Mouse (Mus musculus): ENCODE measurements at regions not wholly inside any gene's neighbourhood (a gene's known extent, or its start where the extent isn't known, plus 50 kb on each side); places are given as distances from the start of the nearest gene placed in this dataset.
"Not testable (repeated sequence)": the region's sequence is repeated elsewhere in the genome, so short reads cannot be mapped to it uniquely, and the experiment has no call there.

DNA sequence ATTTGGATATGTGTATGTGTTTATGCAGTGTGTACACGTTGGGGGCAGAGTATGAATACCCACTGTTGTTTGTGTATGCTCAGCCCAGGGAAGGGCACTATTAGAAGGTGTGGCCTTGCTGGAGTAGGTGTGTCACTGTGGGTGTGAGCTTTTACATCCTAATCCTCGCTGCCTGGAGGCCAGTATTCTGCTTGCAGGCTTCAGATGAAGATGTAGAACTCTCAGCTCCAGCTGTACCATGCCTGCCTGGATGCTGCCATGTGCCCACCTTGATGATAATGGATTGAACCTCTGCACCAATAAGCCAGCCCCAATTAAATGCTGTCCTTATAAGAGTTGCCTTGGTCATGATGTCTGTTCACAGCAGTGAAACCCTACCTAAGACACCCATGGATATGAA is 155.4 kb downstream of the Enc1 start:
- not testable (repeated sequence) for DNase-seq (ENCODE audit: low read depth, low spot score)

- DNase-seq (ENCODE audit: low read depth, low spot score) = no peak
Observed at GRCm38 (mm10) chr13:97394756-97395454, 154.0 kb downstream of the Enc1 start.

GRCm38 (mm10) chr13:97394071-97394470 is 153.2 kb downstream of the Enc1 start:
- DNase-seq (ENCODE audit: low read depth, low spot score) = no peak

GRCm38 (mm10) chr13:97393456-97393855 is 152.6 kb downstream of the Enc1 start:
- DNase-seq (ENCODE audit: low read depth, low spot score) = no peak

- DNase-seq (ENCODE audit: low read depth, low spot score) = no peak
Observed at GRCm38 (mm10) chr13:97390449-97390930, 149.6 kb downstream of the Enc1 start.

DNA sequence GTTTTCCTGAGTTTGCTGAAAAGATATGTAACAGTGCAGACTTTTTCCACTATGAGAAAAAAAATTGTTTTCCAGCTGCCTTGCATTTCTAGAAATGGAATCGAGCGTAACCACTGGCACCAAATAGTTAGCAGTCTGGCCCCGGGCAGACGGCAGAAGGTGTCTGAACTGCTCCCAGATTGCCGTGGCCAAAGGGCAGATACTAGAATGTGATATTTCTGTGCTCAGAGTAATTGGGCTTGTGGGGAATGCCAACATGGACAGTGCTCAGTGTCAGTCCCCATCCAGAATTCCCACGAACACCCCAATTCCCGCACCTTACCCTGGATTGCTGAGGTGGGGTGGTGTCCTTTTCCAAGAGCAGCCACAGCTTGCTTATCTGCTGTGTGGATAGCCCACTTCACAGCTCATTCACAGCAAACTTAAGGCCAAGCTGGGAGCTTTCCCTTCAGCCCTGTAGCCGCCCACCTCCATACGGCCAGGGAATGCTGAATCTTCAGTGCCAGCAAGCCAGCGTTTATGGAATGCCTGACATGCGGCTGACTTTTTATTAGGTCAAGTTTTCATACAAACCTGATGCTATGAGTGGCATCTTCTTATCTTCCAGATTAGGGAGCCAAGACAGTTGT is 148.1 kb downstream of the Enc1 start:
- DNase-seq (ENCODE audit: low read depth, low spot score) = no peak

DNA sequence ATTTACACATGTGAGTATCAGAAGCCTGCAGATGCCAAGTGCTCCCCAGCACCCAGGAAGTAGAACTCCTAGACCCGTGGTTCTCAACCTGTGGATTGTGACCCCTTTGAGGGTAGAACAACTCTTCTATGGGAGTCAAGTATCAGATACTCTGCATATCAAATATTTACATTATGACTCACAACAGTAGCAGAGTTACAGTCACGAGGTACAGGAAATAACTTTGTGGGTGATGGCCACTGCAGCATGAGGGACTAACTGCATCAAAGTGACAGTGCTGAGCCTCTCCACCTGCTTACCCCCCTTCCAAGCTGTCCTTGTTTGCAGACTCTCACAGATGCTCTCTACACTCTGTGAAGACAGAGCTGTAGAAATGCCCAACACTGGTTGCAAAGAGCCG is 145.6 kb downstream of the Enc1 start:
- no peak for DNase-seq (ENCODE audit: low read depth, low spot score)

DNA sequence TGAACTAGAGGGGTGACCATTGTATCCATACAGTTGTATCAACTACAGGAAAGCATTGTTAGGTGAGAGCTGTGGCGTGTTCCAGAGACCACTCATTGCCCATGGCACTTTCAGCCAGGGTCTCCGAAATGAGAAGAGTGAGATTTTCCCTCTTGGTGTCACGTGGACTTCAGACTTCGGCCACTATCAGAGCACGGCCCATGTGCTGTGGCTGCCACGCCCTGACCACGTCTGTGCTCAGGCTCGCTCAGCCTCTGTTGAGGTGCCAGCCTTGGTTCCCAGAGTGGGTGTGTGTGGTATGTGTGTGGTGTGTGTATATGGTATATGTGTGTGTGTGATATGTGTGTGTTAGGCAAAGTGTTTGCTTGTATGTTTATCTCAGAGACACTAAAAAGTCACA is 144.6 kb downstream of the Enc1 start:
- DNase-seq (ENCODE audit: low read depth, low spot score) = no peak

DNA sequence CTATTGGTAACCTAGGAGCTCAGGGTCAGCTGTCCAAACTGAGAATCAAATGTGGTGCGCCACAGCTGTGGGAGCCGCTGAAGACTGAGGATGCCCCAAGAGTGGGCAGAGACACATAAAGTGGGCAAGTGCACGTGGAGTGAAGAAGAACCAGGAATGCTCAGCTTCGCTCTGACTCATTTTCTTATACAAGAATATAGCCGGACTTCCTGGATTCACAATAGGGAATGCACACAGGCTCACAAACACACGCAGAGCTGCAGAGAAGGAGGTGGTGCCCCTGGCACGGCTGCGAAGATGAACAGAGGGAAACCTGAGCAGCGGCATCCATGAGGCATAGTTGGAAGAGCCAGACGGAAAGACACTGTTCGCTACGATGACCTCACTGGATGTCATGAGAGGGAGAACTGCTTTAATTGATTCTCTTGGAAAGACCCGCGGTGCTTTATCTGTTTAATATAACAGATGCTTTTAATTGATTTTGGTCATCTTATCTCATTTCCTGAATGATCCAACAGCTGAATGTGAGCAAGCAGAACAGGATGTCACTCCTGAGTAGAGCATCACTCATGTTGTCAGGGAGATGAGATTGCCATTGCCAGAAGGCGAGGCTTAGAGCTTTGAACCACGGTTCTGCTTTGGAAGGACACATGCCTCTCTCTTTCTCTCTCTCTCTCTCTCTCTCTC is 143.3 kb downstream of the Enc1 start:
- no peak for DNase-seq (ENCODE audit: low read depth, low spot score)

- DNase-seq (ENCODE audit: low read depth, low spot score) = no peak
Observed at GRCm38 (mm10) chr13:97383351-97383750, 142.4 kb downstream of the Enc1 start.

- DNase-seq (ENCODE audit: low read depth, low spot score) = no peak
Observed at GRCm38 (mm10) chr13:97380366-97380765, 139.5 kb downstream of the Enc1 start.

DNA sequence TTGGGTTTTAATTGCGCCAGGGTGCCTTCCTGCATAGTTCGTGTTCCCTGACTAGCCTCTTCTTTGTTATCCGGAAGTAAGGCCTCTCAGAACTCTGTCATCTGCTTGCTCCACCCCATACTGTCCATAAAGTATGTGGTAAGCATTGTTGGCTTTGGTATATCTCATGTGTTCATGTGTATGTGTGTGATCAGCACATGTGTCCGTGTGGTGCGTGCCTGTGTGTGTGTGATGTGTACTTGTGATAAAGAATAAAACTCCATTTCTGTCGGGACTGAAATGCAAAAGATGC is 135.3 kb downstream of the Enc1 start:
- DNase-seq (ENCODE audit: low read depth, low spot score) = no peak

- no peak for DNase-seq (ENCODE audit: low read depth, low spot score)
Observed at GRCm38 (mm10) chr13:97375501-97376231, 134.8 kb downstream of the Enc1 start.

GRCm38 (mm10) chr13:97372348-97372747 is 131.4 kb downstream of the Enc1 start:
- no peak for DNase-seq (ENCODE audit: low read depth, low spot score)

- no peak for DNase-seq (ENCODE audit: low read depth, low spot score)
Observed at GRCm38 (mm10) chr13:97371200-97371599, 130.3 kb downstream of the Enc1 start.

DNA sequence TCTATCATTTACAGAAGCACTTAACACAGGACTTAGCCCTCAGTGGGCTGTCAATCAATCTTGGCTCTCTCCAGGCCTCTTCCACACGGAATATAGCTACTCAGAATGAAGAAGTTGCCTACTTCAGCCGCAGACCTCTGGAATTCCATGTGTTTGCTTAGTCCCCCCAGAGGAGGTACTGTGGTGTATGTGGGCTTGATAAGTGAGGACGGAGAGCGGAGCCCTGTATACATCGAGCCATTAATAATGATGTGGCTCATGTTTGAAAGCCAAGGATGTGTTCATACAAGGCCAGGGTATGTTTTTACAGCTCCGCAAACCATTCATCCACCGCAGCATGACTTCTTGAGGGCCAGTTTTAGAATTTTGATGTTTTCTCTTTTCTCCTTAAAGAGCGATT is 125.8 kb downstream of the Enc1 start:
- no peak for DNase-seq (ENCODE audit: low read depth, low spot score)

DNA sequence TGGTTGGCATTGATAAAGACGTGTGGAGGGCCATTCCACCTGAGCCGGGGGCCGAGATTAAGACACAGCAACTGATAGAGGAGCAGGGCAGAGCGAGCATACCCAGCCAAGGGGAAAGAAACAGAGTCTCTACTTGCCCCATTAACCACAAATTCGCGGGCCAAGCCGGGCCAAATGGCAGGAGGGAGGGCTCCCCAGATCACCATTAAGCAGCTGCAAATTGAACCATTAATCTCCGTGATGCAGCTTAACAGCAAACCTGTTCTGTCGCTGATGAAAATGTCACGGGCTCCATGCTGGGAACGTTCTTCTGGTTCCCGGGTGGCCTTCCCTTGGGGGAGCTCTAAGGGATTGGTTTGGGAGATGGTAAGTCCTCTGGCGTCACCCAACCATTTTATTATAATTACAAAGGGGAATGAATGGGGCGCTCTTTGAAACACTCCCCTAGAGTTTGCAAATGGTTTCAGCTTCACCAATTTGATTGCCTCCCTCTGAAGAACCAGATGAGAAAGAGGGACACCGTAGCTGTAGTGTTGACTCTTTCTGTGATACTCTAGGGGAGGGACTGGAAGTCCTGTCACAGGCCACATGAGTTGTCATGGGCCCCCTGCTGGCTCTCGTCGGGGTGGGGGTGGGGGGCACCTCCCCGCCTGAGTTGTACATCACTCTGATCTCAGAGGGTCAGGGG is 124.8 kb downstream of the Enc1 start:
- no peak for DNase-seq (ENCODE audit: low read depth, low spot score)

DNA sequence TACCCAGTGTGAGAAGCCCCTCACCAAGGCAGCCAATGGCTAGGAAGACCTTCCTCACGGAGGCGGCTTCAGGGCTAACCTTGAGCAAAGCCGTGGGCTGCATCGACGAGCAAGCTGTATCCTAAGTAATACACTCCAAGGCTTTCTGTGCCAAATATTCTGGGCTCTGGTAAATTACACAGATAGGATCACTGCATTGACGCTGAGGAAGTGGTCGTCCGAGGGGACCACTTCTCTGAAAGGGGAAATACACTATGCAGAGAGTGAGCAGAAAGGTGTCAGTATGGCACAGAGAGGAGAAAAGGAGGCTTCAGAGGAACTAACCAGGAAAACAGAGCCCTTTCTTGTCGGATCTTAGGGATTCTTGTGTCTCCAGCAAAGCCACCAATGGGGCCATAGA is 124.1 kb downstream of the Enc1 start:
- no peak for DNase-seq (ENCODE audit: low read depth, low spot score)

- no peak for DNase-seq (ENCODE audit: low read depth, low spot score)
Observed at GRCm38 (mm10) chr13:97363765-97364164, 122.9 kb downstream of the Enc1 start.

DNA sequence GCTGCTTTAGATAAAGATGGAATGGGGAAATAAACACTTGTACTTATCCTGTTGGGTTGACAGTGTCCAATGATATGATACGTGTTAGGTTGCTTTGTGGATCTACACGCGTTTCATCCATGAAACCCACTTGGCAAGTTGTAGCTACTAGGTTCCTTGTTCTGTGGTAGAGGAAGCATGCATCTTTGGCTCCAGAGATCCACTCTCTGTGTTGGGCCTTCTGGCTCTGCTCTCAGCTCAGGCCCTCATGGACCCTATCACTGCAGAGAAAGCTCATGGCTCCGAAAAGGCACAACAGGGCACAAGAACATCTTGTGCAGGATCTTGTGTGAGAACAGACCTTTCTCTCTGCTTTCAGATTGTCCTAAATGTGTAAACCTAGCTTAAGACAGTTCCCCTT is 122.3 kb downstream of the Enc1 start:
- DNase-seq (ENCODE audit: low read depth, low spot score) = no peak

DNA sequence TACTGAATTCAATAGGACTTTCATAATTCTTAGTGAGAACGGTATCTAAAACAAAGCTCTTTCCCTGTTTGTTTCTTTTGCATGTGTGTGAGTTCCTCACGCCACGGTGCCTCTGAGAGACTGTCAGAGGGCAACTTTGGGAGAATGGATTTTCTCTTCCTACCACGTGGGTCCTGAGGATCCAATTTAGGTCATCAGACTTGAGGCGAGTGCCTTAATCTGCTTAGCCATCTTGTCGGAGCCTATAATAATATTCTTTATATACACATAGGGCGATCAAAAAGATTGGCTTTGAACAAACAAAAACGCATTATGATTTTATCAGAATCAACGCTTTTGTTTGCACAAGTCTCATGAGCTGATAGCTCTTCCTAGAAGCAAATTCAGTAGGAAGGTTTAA is 119.6 kb downstream of the Enc1 start:
- DNase-seq (ENCODE audit: low read depth, low spot score) = no peak

- DNase-seq (ENCODE audit: low read depth, low spot score) = no peak
Observed at GRCm38 (mm10) chr13:97358781-97359305, 117.9 kb downstream of the Enc1 start.
